Mouse (Mus musculus): Measurements from ENCODE around the gene Ppan. TPM values are rescaled to one million over a fixed set of nuclear protein-coding genes. Genes with fewer than 3 reads are reported as not detected.

Gene Ppan
- total RNA-seq (2023; ENCODE audit: inconsistent age) = 124 to 148 TPM (median 127 TPM) in 4 replicates

DNA sequence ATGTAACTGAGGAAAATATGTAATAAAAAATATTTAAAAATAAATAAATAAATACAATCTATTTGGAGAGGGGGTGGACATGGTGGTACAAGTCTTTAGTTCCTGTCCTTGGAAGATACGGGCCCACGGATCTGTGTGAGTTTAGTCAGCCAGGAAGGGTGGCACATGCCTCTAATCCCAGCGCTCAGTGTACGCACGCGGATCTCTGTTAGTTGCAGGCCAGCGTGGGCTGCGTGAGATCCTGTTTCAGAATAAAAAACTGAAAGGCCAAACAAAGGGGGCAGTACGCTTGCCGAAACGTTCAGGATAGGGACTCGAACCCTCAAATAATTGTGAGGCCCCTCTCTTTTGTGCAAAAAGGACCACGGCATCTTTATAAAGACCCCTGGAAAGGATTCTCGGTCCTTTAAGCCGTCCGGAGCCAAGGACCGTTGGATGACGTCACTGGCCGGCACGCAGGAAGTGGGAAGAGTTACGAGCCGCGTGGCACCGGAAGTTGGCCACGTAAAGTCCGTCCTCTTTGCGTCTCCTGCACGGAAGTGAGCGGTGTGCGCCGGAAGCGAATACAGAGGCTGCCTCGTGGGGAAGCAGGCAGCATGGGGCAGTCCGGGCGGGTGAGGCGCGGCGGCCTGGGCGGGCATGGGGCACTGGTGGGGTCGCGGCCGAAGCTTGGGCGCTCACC is at the start of gene Ppan:
Gene Ppan, plus strand, starts transcription at position 472 of the 682 bp plus-strand sequence.

DNA sequence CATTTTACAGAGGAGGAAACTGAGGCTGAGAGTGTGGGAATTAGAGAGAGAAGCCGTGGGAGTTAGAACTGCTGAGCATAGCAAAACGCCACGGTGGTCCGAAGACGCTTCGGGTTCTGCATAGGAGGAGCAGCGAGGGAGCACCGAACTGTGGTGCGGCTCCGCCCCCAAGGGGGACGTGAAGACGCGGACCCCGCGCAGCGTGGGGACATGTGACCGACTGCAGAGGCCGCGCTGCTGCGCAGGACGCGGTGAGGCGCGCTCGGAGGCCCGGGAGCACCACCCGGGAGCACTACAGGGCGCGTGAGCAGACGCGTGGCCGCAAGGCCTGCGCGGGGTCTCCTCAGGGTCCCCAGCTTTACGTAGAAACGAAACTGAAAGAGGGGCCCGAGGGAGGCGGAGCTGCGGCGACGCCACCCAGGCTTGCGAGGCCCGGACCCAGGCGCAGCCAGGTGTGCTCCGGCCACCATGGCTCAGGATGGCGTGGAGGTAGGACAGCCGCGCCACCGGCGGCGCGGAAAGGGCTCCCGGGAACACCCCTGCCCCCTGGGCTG is 19.4 kb upstream of the Ppan start, which contains the start of gene A230050P20Rik:
Gene A230050P20Rik, plus strand, starts transcription at position 195 of the 554 bp plus-strand sequence.

DNA sequence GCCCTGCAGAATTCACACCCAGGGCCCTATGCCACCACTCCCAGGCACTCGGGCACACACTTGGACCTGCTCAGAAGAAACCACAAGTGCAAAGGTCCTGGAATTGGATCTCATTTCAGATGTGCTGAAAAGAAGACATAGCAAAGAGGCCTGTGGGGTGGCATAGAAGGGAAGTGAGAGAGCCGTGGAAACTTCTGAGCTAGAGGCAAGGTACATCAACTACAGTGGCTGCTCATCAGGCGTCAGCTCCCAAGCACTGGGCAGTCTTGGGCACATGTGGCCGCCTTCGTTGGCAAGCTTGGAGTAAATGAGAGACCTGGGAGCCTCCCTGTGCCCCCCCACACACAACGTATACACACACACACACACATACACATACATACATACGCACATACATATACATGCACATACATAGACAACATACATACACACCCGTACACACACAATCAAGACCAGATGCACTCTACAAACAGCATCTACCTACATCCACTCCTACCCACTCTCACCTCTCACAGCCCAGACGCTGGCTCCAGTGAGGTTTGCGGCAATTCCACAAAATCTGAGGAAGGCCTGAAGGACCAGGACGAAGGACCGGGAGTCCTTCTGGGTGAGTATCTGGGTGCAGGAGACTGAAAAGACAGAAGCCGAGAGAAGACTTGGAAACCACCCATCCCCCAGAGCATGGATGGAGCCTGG is 8.7 kb upstream of the Ppan start, which contains the start of gene Angptl6:
Gene Angptl6, minus strand, starts transcription at position 631 of the 696 bp plus-strand sequence.

DNA sequence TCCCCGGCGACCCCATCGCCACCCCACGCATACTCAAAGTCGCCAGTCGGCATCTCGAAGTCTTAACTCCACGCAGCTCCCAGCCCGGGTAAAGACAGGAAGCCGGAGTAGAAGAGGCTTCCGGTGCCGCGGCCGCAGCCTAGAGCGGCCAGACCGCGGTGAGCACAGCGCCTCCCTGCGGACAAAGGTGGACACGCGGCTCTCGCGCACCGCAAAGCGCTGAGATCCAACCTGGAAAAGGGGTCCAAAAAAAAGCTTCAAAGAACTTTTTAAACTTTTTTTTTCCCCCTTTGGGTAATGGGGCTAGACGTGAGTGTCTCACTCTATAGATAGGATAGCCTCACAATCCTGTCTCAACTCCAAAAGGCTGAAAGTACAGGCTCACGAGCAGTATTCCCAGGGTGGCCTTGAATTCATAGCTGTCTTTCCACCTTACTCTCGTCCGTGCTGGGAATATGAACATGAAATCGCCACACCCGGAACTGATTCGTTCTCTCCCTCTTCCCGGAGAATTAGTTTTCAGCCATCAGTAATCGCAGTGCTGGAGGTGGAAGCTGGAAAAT is 10.6 kb downstream of the Ppan start, which contains the start of gene Eif3g:
Gene Eif3g, minus strand, starts transcription at position 113 of the 563 bp plus-strand sequence.

Other genes starting within 250 kb of the Ppan start
- 350 to 393 TPM (median 361 TPM) in 4 replicates for gene Ubl5, start 245.3 kb upstream of the Ppan start, total RNA-seq (2023; ENCODE audit: inconsistent age)
- gene Fbxl12, start 243.4 kb upstream of the Ppan start, total RNA-seq (2023; ENCODE audit: inconsistent age) = 80.5 to 89.3 TPM (median 85.7 TPM) in 4 replicates
- gene Pin1, start 236.1 kb upstream of the Ppan start, total RNA-seq (2023; ENCODE audit: inconsistent age) = 14.5 to 16.2 TPM (median 15.0 TPM) in 4 replicates
- gene Olfm2, start 141.8 kb upstream of the Ppan start, total RNA-seq (2023; ENCODE audit: inconsistent age) = not detected in 4 replicates
- gene Col5a3, start 73.1 kb upstream of the Ppan start, total RNA-seq (2023; ENCODE audit: inconsistent age) = 0.72 to 3.0 TPM (median 1.7 TPM) in 4 replicates
- gene Rdh8, start 69.7 kb upstream of the Ppan start, total RNA-seq (2023; ENCODE audit: inconsistent age) = not detected in 4 replicates
- gene A230050P20Rik, start 19.5 kb upstream of the Ppan start, total RNA-seq (2023; ENCODE audit: inconsistent age) = 47.6 to 54.9 TPM (median 52.4 TPM) in 4 replicates
- 0.83 to 1.2 TPM (median 1.1 TPM) in 4 replicates for gene Angptl6, start 8.4 kb upstream of the Ppan start, total RNA-seq (2023; ENCODE audit: inconsistent age)
- gene Eif3g, start 10.4 kb downstream of the Ppan start, total RNA-seq (2023; ENCODE audit: inconsistent age) = 166 to 189 TPM (median 176 TPM) in 4 replicates
- gene Dnmt1, start 71.7 kb downstream of the Ppan start, total RNA-seq (2023; ENCODE audit: inconsistent age) = 68.8 to 75.8 TPM (median 74.5 TPM) in 4 replicates
- gene S1pr2, start 88.6 kb downstream of the Ppan start, total RNA-seq (2023; ENCODE audit: inconsistent age) = 2.4 to 4.0 TPM (median 3.1 TPM) in 4 replicates
- gene Mrpl4, start 114.6 kb downstream of the Ppan start, total RNA-seq (2023; ENCODE audit: inconsistent age) = 51.2 to 61.9 TPM (median 59.0 TPM) in 4 replicates
- 48.1 to 52.0 TPM (median 49.9 TPM) in 4 replicates for gene Icam1, start 127.8 kb downstream of the Ppan start, total RNA-seq (2023; ENCODE audit: inconsistent age)
- 0.55 TPM in 1 of 4 replicates, not detected in the others for gene Icam4, start 141.2 kb downstream of the Ppan start, total RNA-seq (2023; ENCODE audit: inconsistent age)
- gene Icam5, start 143.9 kb downstream of the Ppan start, total RNA-seq (2023; ENCODE audit: inconsistent age) = not detected in 4 replicates
- gene Zglp1, start 178.9 kb downstream of the Ppan start, total RNA-seq (2023; ENCODE audit: inconsistent age) = not detected in 4 replicates
- gene Gm49373, start 184.9 kb downstream of the Ppan start, total RNA-seq (2023; ENCODE audit: inconsistent age) = 1.2 to 1.4 TPM (median 1.2 TPM) in 4 replicates
- gene Fdx1l, start 185.4 kb downstream of the Ppan start, total RNA-seq (2023; ENCODE audit: inconsistent age) = 27.5 to 34.2 TPM (median 29.9 TPM) in 4 replicates
- gene Gm38431, start 203.8 kb downstream of the Ppan start, total RNA-seq (2023; ENCODE audit: inconsistent age) = 5.0 to 9.1 TPM (median 8.3 TPM) in 4 replicates
- gene Raver1, start 203.8 kb downstream of the Ppan start, total RNA-seq (2023; ENCODE audit: inconsistent age) = 98.7 to 119 TPM (median 109 TPM) in 4 replicates
- 56.6 to 61.0 TPM (median 58.4 TPM) in 4 replicates for gene Tyk2, start 243.1 kb downstream of the Ppan start, total RNA-seq (2023; ENCODE audit: inconsistent age)

Measured in B cell, adult (primary cell).